Mouse (Mus musculus) intestine, postnatal 0 days (tissue): ENCODE measurements at regions not wholly inside any gene's neighbourhood (a gene's known extent, or its start where the extent isn't known, plus 50 kb on each side); places are given as distances from the start of the nearest gene placed in this dataset.

Experiments
- ATAC-seq: fragments of 200-750 bp; cut with Nextera tagmentation; 2 replicates; pipeline ENCODE4 v1.8.0; 2017; ENCODE audit warnings: mild to moderate bottlenecking, moderate TSS enrichment, moderate library complexity
- H3K27ac ChIP-seq: fragments of 300-500 bp; sonication (generic); 2 replicates; pipeline ENCODE4 v1.5.1; 2014; ENCODE audit warnings: mild to moderate bottlenecking, low read depth, low read length, moderate library complexity
- H3K27me3 ChIP-seq: fragments of 300-500 bp; sonication (generic); replicated peaks from 2 replicates; pipeline ENCODE4 v1.6.1; 2014; ENCODE audit warnings: low read length, mixed read lengths; ENCODE audit not compliant: control insufficient read depth, insufficient read depth
- H3K36me3 ChIP-seq: fragments of 300-500 bp; sonication (generic); 2 replicates; pipeline ENCODE4 v1.6.1; 2014; ENCODE audit warnings: mild to moderate bottlenecking, moderate library complexity; ENCODE audit not compliant: control insufficient read depth, insufficient read depth
- H3K4me1 ChIP-seq: fragments of 300-500 bp; sonication (generic); replicated peaks from 2 replicates; pipeline ENCODE4 v1.6.1; 2014; ENCODE audit warnings: antibody characterized with exemption, low read length, mixed read lengths; ENCODE audit not compliant: control insufficient read depth, insufficient read depth
- H3K4me2 ChIP-seq: fragments of 300-500 bp; sonication (generic); replicated peaks from 2 replicates; pipeline ENCODE4 v1.6.1; 2014; ENCODE audit warnings: low read depth, mild to moderate bottlenecking, moderate library complexity
- H3K4me3 ChIP-seq: fragments of 300-500 bp; sonication (generic); 2 replicates; pipeline ENCODE4 v1.5.1; 2014; ENCODE audit warnings: low read depth, low read length
- H3K9ac ChIP-seq: fragments of 300-500 bp; sonication (generic); 2 replicates; pipeline ENCODE4 v1.6.1; 2014; ENCODE audit warnings: mild to moderate bottlenecking, low read depth, low read length
- H3K9me3 ChIP-seq: fragments of 300-500 bp; sonication (generic); 2 replicates; pipeline ENCODE4 v1.6.1; 2016; ENCODE audit warnings: mixed run types; ENCODE audit not compliant: control insufficient read depth
- CTCF ChIP-seq: sonication (generic); IDR thresholded peaks from 2 replicates; pipeline ENCODE4 v1.5.1; 2016; ENCODE audit warnings: low read depth, mild to moderate bottlenecking, control low read depth, antibody characterized with exemption, moderate library complexity
- WGBS: fragments of 180-500 bp; shearing (Covaris S2); extraction: QIAGEN DNeasy Blood & Tissue Kit; methylation state at CpG from one replicate; pipeline ENCODE4 v1.1.7; 2014; 5-methylcytosine and 5-hydroxymethylcytosine counted together

DNA sequence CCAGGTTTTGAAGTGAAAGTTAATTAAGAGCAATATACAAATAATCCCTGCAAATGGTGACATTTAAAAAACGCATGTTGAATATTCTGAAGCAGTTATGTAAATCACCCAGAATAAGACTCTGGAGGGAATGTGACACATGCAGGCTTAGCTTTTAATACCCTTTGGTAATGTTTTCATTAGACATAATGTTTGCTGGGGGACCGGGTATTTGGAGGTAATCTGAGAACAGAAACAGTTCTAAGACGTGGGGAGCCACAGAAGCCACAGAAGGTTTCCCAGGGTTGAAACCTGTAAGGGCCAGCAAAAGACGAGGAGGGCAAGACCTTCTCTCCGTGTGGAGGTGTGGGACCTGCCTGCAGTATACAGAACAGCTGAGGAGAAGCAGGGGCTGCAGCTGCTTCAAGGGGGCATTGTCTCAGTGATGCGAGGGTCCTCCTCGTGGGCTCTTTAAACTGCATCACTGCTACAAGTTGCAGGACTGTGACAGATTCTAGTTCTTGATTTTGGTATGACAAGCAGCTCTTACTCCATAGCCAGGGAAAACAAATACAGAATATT lies 184.9 kb downstream of the Brms1l start:
- H3K4me2 ChIP-seq = no peak overlapping the region
- no peaks in the 10 kb centered on the region for H3K4me1 ChIP-seq
- no peaks in the 10 kb centered on the region for H3K9me3 ChIP-seq
- H3K9ac ChIP-seq = no peak overlapping the region
- no peak for TF ChIP-seq CTCF
- WGBS = 28% methylated on average over 7 of the region's 7 CpGs
- H3K4me3 ChIP-seq = no peak overlapping the region
- H3K36me3 ChIP-seq = no peaks in the 10 kb centered on the region
- H3K27ac ChIP-seq = no peak overlapping the region
- ATAC-seq = no peak
- H3K27me3 ChIP-seq = no peaks in the 10 kb centered on the region

GRCm38 (mm10) chr12:56020547-56020946 lies 184.4 kb downstream of the Brms1l start:
- H3K4me3 ChIP-seq = no peak overlapping the region
- no peak for TF ChIP-seq CTCF
- no peak overlapping the region for H3K4me2 ChIP-seq
- ATAC-seq = no peak
- no peaks in the 10 kb centered on the region for H3K4me1 ChIP-seq
- no peak overlapping the region for H3K27ac ChIP-seq
- 52% methylated on average over 1 of the region's 1 CpGs for WGBS
- no peak overlapping the region for H3K9ac ChIP-seq
- no peaks in the 10 kb centered on the region for H3K36me3 ChIP-seq
- no peaks in the 10 kb centered on the region for H3K9me3 ChIP-seq
- no peaks in the 10 kb centered on the region for H3K27me3 ChIP-seq

DNA sequence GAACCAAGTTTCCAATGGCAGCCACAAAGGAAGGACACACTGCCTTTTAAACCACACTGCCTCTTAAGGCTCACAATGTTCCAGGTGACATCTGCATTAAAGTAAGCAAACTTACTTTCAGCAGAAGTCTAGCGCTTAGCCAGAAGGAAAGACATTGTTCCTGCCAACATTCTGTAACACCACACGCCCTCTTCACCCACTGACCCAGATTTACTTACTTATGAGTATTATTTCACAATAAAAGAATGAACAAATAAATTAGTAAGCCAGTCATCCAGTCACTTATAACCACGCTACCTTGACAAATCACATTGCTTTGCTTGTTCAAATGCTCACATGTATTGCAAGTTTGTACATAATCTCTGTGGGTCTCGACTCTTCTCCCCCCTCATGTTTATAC lies 173.9 kb downstream of the Brms1l start:
- Histone ChIP-seq H3K4me1 (no peaks in the 10 kb centered on the region), H3K9me3 (no peaks in the 10 kb centered on the region), H3K27ac (no peak overlapping the region), H3K4me2 (no peak overlapping the region), H3K36me3 (no peaks in the 10 kb centered on the region), H3K4me3 (no peak overlapping the region), H3K9ac (no peak overlapping the region), H3K27me3 (no peaks in the 10 kb centered on the region)
- 67% methylated on average over 4 of the region's 4 CpGs for WGBS
- TF ChIP-seq CTCF = no peak
- ATAC-seq = no peak

GRCm38 (mm10) chr12:56005846-56006245 lies 169.7 kb downstream of the Brms1l start:
- no peak overlapping the region for H3K4me2 ChIP-seq
- no peak overlapping the region for H3K9ac ChIP-seq
- no peak for TF ChIP-seq CTCF
- no peak overlapping the region for H3K4me3 ChIP-seq
- ATAC-seq = no peak
- WGBS = 75% methylated on average over 4 of the region's 4 CpGs
- H3K36me3 ChIP-seq = no peaks in the 10 kb centered on the region
- H3K27me3 ChIP-seq = no peaks in the 10 kb centered on the region
- H3K9me3 ChIP-seq = no peaks in the 10 kb centered on the region
- no peak overlapping the region for H3K27ac ChIP-seq
- H3K4me1 ChIP-seq = no peaks in the 10 kb centered on the region

GRCm38 (mm10) chr12:56005321-56005720 lies 169.2 kb downstream of the Brms1l start:
- Histone ChIP-seq H3K9ac (no peak overlapping the region), H3K36me3 (no peaks in the 10 kb centered on the region), H3K4me1 (no peaks in the 10 kb centered on the region), H3K27ac (no peak overlapping the region), H3K27me3 (no peaks in the 10 kb centered on the region), H3K4me3 (no peak overlapping the region), H3K9me3 (no peaks in the 10 kb centered on the region), H3K4me2 (no peak overlapping the region)
- no peak for TF ChIP-seq CTCF
- WGBS = 67% methylated on average over 6 of the region's 6 CpGs
- no peak for ATAC-seq

DNA sequence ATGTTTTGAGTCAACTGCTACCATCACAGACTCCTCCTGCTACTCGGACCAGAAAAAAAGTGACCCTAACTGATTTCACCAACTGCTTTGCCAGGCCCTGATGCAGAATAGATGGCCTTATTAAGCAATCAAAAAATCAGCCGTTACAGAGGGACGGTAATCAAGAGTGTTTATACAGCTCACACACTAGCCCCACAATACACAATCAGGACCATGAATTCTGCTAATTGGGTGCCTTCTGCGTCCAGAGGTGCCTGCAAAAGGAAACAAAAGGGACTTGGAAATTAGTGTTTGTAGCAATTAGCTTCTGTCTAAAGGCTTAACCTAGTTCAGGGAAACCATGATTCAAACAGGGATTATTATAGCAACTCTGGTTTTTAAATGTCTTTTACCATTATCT lies 168.4 kb downstream of the Brms1l start:
- H3K36me3 ChIP-seq = no peaks in the 10 kb centered on the region
- no peak overlapping the region for H3K4me3 ChIP-seq
- no peaks in the 10 kb centered on the region for H3K4me1 ChIP-seq
- H3K9ac ChIP-seq = no peak overlapping the region
- no peaks in the 10 kb centered on the region for H3K27me3 ChIP-seq
- no peak overlapping the region for H3K27ac ChIP-seq
- no peak overlapping the region for H3K4me2 ChIP-seq
- no peaks in the 10 kb centered on the region for H3K9me3 ChIP-seq
- no peak for TF ChIP-seq CTCF
- WGBS = 45% methylated on average over 4 of the region's 4 CpGs
- ATAC-seq = no peak

- no peaks in the 10 kb centered on the region for H3K27me3 ChIP-seq
- ATAC-seq = no peak
- no peak for TF ChIP-seq CTCF
- no peak overlapping the region for H3K9ac ChIP-seq
- no peaks in the 10 kb centered on the region for H3K9me3 ChIP-seq
- no peaks in the 10 kb centered on the region for H3K36me3 ChIP-seq
- H3K4me3 ChIP-seq = no peak overlapping the region
- no peaks in the 10 kb centered on the region for H3K4me1 ChIP-seq
- no peak overlapping the region for H3K27ac ChIP-seq
- no peak overlapping the region for H3K4me2 ChIP-seq
- WGBS = 80% methylated on average over 8 of the region's 8 CpGs
Measured at GRCm38 (mm10) chr12:56003561-56003960, 167.4 kb downstream of the Brms1l start.
